Mouse (Mus musculus): ENCODE results near the gene Gosr1.

- no peak for TF ChIP-seq CTCF (IDR thresholded peaks at IDR 0.05; ENCODE audit: control insufficient read depth, insufficient read depth, insufficient replicate concordance, low read depth, low read length)
- no peak for TF ChIP-seq POLR2A (IDR thresholded peaks at IDR 0.05; ENCODE audit: control insufficient read depth, low read depth, low read length)
Measured at GRCm38 (mm10) chr11:76770566-76770965, 7.2 kb upstream of the Gosr1 start.
